Mouse (Mus musculus) embryo, embryonic 11.5 days (tissue): ENCODE data around the gene Ccr4.

Experiments used
- DNase-seq: peaks from one replicate; pipeline ENCODE4 v3.0.0-alpha.2; 2012; ENCODE audit warnings: low read depth, low spot score

Ccr4 gene

DNA sequence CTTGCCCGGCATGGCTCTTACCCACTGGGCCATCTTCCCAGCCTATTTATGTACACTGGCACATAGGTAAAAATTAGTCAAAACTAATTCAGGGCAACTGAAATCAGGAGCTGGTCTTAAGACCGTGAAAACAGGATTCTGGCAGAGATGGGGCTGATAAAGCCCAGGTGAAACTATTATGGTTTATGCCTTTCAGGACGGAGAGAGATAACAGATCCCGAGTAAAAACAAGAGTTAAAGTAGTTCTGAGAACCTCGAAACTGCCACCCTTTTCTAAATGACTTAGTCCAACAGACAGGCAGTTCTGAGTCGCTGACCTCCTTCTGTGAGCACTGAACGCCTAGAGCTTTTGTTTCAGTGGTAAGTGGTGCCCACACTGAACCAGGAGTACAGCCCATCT is 32.8 kb downstream of the Ccr4 start:
- DNase-seq: no peak

DNA sequence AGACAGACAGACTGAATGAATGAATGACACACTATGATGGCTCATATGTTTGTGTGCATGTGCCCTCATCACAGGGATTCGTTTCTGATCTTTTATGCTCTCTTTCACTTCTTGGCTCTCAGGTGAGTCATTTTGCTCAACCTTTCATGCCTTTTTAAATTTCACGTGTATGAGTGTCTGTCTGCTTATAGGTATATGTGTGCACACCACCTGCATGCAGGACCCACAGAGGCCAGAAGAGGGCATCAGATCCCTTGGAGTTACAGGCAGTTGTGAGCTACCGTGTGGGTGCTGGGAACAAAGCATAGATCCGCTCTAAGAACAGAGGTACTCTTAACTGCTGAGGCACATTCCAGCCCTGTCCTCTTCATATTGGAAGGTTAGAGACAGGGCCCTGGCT is 36.0 kb downstream of the Ccr4 start:
- DNase-seq: no peak

DNA sequence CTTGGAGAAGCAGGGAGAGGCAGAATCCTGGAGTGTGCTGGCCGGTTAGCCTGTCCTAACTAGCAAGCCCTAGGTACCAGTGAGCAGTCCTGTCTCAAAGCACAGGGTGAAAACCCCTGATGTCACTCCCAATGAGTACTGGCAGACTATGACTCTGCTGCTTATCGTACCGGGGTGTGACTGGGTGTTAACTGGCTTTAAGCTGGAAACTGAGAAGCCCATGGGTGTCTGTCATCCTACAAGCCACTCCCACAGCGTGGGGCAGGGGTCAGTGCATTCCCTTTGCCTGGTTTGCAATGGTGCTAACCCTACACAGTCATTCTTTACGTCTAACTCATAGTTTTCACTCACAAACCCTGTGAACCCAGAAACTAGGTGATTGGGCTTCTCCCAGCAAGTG is 36.5 kb downstream of the Ccr4 start:
- DNase-seq: no peak

DNA sequence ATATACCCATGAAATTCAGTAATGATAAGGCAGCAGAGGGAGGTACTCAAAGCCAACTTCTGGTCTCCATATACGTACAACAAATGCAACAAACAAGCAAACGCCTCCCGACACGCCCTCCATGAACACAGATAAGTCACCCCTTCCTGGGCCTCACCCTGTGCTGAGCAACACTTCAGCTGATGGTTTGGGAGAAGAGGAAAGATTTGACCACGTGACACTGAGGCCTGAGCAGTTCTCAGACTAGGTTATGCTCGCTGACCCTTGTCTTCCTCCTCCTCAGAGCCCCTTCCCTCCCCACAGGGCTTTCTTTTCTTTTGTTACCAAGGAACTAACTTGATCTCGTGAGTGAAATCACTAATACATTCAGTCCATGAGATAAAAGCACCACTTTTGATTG is 37.8 kb downstream of the Ccr4 start:
- DNase-seq: no peak

DNA sequence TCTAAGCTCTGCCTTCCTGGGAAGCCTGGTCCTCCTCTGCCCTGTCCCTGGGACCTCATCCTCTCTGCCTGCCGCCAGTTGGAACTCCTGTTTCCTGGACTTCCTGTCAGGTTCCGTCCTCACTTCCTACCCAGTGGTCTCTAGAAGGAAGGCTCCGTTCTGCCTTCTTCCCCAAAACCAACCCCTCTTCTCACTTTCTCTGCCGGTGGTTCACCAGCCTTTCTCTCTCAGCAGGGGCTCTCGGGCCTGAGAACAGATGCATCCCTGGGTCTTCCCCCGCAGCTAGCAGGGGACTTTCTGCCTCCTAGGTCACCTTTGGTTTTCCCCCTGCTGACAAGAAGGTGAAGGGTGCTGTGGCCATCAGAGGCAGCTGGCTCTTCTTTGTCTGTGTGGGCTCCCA is 39.3 kb downstream of the Ccr4 start:
- DNase-seq: no peak

DNA sequence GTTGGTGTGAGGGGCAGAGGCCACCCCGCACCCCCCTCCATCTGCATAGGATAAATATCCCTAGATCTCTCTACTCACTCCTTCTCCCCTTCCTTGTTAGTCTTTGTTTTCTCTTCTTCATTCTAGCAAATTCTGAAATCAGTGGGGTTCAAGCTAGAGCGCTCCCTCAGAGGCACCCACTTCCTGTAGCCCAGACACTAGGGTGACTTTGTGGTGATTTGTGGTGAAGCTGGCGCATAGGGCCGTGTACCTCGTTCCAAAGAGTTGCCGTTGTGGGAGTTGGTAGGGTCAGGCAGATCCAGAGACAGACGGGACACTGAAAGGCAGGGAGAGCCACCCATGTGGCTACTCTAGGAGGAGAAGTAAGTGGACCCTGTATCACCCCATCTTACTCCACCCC is 42.1 kb downstream of the Ccr4 start:
- no peak for DNase-seq

DNA sequence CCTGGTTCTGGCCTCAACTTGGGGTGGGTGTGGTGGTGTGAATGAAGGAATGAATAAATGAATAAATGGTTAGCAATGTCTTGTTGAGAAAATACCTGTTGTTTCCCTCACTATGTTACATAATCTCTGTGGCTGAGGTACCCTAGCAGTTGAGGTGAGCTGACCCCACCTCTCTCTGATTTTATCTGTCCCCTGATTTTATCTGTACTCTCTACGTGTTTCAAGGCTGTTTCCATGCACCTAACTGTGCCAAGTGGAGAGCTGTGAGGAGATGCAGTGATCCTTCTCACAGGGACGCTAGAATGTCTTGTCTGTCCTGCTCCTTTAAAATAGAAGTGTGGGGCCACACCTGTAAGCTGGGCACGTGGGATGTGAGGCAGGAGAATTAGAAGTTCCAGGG is 46.3 kb downstream of the Ccr4 start:
- DNase-seq: no peak

DNA sequence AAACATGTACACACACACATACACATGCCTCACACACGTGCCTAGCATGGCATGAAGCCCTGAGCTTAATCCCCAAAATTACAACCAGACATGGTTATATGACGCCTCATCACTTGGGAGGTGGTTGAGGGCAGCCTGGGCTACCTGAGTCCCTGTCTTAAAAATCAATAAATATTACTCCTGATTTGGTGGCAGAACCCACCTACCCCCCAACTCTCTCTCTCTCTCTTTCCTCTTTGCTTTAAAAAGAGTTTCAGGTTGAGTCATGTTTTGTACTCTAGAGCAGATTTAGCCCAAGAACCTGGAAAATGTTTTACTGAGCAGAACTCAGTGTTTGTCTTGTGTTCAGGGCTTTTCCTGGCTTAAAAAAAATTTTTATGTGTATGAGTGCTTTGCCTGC is 49.3 kb downstream of the Ccr4 start:
- no peak for DNase-seq

DNA sequence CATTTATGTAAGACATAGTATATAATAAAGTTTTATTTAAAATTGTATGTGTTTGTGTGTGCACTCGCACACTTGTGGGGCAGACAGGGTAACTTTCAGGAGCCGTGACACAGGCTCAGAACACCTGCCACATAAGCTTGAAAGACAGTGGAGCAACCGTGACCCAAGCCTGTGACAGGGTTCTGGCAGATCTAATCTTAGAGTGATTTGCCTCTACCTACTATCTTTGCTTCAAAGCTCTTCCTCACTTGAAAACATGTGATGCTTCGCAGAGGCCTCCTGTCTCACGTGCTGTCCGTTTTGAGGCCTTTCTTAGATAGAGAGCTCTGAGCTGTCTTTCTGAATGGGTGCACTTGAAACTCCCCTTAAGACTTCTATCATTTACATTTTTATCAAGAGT is 52.3 kb downstream of the Ccr4 start:
- no peak for DNase-seq

DNA sequence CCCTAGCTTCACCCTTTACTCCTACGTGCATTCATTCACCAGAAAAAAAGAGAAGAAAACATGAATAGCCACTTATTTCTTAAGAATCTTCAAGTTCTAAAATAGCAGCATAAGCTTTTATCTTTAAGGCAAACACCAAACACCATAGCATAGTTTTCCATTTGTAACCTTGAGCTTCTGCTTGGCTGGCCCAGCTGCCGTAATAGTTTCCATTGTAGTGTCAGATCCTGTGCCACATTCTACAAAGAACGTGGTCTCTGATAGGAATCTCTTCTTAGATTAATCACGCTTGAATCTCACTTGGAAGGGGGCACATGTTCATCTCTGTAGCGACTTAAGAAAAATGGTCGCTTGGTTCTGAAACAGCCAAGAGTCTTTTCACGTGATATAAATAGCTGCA is 53.1 kb downstream of the Ccr4 start:
- DNase-seq: no peak

DNA sequence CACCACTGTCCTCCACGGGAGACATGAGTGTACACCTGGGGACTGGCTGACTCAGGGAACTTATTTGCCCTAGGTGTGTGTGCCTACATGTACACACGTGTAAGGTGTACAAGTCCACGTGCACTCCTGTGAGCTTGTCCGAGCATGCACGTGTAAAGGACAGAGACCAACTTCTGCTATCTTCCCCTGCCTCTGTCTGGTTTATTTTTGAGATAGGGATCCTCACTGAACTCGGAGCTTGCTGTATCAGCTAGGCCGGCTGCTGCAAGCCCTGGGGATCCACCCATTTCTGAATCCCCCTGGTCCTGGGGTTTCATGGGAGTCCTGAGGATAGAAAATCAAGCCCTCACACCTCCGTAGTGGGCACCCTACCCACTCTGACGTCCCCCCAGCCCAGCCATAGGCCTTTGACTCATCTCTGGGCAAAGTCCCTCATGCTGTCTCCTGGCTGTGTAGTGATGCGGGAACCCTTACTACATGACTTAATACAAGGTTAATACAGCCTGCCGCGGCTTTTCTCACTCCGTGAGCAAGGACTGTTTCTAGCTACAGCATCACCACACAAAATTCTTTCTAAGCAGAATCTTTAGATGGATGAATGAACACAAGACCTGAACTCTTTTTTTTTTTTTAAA is 55.5 kb downstream of the Ccr4 start:
- DNase-seq: no peak

DNA sequence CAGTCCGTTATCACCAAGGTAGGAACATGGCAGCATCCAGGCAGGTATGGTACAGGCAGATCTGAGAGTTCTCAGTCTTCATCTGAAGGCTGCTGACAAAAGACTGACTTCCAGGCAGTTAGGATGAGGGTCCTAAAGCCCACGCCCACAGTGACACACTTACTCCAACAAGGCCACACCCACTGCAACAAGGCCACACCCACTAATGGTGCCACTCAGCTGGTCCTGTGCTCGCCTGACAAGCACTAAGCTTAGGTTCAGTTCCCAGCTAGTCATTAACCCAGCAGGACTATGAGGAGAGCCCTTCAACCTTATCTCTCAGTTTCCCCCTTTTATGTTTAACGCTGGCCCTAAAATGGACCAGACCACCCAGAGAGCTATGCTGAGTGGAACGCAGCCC is 56.0 kb downstream of the Ccr4 start:
- DNase-seq: no peak

DNA sequence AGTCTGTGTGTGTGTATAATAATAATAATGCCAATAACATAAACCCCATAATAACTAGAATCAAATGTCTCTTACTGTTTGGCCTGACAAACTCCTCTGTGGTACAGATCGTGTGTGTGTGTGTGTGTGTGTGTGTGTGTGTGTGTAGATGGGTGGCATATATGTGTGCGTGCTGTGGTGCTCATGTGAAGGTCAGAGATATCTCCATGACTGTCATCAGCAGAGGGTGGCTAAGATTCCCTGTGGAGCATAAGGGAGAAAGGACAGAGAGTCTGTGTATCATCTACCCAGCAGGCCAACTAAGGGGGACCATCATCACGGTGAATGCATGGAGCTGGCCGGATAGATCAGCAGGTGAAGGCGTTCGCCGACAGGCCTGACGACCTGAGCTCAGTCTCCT is 57.8 kb downstream of the Ccr4 start:
- no peak for DNase-seq

DNA sequence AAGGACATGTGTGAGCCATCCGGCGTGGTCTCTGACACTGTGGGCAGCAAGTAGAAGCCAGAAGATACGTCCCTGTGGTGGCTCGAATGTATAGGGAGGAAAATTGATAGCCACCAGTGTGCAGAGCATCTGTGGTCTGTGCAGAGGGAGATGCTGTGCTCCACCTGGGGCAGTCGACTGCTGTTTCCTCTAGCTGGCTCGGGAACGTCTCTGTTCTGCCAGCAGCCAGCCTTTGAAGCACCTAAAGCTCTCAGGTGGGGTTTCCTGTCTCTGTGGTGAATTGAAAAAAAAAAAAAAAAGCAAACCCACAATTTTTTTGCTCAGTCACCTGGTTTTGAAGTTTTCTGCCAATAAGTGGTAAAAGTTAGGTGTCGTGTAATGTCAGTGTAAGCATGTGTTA is 61.4 kb downstream of the Ccr4 start:
- no peak for DNase-seq

DNA sequence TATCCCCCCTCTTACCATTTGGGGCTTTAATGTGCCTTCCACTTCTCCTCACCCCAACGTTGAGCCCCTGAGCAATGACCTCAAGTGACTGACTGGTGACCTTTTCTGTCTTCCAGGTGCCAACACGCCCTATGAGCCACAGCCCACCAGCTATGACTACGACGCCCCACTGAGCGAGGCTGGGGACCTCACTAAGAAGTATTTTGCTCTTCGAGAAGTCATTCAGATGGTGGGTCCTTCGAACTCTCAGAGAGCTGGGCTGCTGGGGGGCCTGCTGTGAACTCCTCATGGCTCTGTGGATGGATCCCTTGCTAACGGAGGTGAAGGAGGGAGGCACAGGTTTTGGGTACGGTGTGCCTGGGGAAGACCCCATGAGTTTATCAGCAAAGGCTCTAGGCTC is 61.8 kb downstream of the Ccr4 start:
- DNase-seq: no peak

DNA sequence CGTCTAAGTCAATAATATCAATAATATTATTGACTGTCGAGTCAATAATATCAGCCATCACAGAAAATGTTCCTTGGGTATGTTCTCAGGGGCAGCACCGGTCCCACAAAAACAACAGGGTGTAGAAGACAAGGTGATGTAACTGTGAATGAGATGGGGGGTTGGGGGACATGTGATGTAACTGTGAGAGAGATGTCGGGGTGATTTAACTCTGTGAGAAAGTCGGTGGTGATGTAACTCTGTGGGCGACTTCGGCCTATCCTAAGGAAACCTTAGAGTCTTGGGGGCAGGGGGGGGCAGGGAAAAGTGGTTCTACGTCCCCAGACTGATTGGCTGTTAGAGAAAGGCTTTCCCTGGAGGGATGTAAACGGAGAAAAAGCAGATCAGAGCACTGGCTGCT is 62.5 kb downstream of the Ccr4 start:
- DNase-seq: no peak

DNA sequence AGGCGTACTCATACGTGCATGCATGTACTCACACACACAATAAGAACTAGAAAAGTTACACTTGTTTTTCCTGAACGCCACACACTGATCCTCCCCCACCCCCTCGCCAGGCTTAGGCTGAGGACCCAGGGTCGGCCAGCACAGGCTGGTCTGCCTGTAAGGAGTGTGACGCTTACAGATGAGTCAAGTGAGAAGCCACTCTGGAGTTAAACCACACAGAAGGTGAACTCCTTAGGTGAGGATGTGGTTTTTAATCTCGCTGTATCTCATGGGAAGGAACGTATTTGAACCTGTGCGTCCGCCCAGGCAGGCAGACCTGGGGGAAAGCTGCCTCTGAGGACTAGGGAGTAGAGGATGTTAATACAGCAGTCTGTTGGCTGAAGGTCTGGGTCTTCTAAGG is 64.2 kb downstream of the Ccr4 start:
- DNase-seq: no peak
